Mouse (Mus musculus) olfactory bulb, adult 2 months (tissue): ENCODE results near the gene Idua.

Experiments
- CTCF ChIP-seq: fragments of 200-500 bp; IDR thresholded peaks from 2 replicates; pipeline ENCODE4 v1.5.1; 2012; ENCODE audit warnings: low read depth, mild to moderate bottlenecking, low read length, moderate library complexity; ENCODE audit not compliant: insufficient read depth
- POLR2A ChIP-seq: fragments of 200-500 bp; IDR thresholded peaks from 2 replicates; pipeline ENCODE4 v1.6.1; 2012; ENCODE audit warnings: mild to moderate bottlenecking, low read depth, low read length, moderate library complexity; ENCODE audit not compliant: insufficient read depth

DNA sequence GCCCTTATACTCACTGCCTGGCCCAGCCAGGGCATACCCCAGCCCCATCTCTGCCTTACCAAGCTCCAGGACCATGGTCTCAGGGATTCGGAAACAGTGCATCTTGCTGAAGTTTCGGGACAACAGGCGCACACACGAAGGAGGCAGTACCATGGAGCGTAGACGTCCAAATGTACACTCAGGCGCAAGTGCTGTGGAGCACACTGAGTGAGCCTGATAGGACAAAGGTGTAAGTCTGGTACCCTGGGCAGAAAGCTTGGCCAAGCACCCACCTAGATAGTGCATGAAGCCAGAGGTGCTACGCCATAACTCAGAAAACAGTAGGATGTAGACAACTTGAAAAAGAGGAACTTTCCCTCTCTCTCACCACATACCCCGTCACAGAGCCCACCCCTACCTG is 4.8 kb upstream of the Idua start:
- no peak for TF ChIP-seq POLR2A
- TF ChIP-seq CTCF = no peak
